Mouse (Mus musculus): ENCODE measurements around the gene Wdr1. TPM values are rescaled to one million over a fixed set of nuclear protein-coding genes. Genes with fewer than 3 reads are reported as not detected.
A peak's percentile ranks its signal among the peaks of the same experiment; 100 is the strongest.

Gene Wdr1
- polyA plus RNA-seq, 1 experiment = 140 TPM

GRCm38 (mm10) chr5:38532084-38532483 is 30.9 kb downstream of the Wdr1 start:
- peak overlapping the region; percentile 45 for H3K27ac ChIP-seq (ENCODE audit: insufficient read depth, low read length)
- TF ChIP-seq POLR2A (IDR thresholded peaks at IDR 0.05; ENCODE audit: extremely low read depth, insufficient read depth, low read length) = no peak
- TF ChIP-seq CTCF (IDR thresholded peaks at IDR 0.05; ENCODE audit: extremely low read depth, insufficient read depth, low read length) = no peak
- H3K4me3 ChIP-seq (ENCODE audit: insufficient read depth, low read length) = no peak overlapping the region
- 0 out of 2 replicates have a peak, but pooled peaks cover 1% of the 10 kb centered on the region for H3K4me1 ChIP-seq (ENCODE audit: control insufficient read depth, insufficient read depth, low read length)

DNA sequence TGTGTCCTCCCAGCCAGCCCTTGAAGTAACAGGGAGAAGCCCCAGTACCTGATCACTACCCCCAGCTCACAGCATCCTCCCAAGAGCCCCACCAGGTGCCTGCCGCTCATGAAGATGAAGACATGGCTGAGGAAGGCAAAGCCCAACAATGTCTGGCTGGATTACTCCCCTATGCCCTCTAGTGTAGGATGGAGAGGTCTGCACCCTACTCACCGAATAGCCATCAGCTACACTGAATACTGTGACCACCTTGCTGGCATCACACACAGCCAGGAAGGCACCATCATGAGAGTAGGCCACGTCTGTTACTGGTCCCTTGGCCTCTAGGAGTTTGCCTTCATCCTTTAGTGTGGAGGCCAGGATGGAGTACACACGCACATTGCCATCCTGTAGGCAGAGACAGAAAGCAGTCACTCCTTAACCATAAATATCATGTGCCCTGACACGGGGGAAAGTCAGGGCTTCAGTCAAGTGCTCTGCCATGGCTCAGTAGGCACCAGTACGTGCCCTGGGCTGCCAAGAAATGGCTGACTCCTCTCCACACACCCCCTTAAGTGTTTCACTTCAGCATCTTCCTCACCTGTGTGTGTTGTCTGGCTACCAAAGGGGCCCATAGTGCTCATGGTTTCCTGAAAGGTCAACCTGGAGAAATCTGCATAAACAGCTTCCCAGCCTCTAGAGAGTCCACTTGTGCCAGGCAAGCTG is 33.1 kb downstream of the Wdr1 start:
- H3K27ac ChIP-seq (ENCODE audit: insufficient read depth, low read length) = no peak overlapping the region
- H3K4me3 ChIP-seq (ENCODE audit: insufficient read depth, low read length) = no peak overlapping the region
- H3K4me1 ChIP-seq (ENCODE audit: control insufficient read depth, insufficient read depth, low read length) = 0 out of 2 replicates have a peak, but pooled peaks cover 1% of the 10 kb centered on the region
- TF ChIP-seq POLR2A (IDR thresholded peaks at IDR 0.05; ENCODE audit: extremely low read depth, insufficient read depth, low read length) (no peak), CTCF (IDR thresholded peaks at IDR 0.05; ENCODE audit: extremely low read depth, insufficient read depth, low read length) (peak; percentile 62)

DNA sequence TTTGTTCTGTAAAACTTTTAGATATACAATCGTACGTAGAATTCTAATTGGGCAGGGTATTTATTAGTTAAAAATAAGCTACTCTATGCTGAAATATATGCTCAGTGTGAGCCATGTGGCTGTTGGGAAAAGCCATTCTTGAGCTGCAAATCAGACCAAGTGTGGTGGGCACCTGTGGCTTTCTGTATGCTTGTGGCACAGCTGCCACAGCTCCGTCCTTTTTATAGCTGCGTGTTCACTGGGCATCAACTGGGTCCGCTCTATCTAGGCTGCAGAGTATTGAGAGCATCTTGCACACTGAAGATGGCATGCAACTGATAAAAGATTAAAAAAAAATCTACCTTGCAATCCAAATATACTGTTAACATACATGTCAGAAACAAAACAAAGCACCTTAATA is 40.0 kb downstream of the Wdr1 start:
- Histone ChIP-seq H3K4me1 (ENCODE audit: control insufficient read depth, insufficient read depth, low read length) (no peaks in the 10 kb centered on the region), H3K27ac (ENCODE audit: insufficient read depth, low read length) (no peak overlapping the region), H3K4me3 (ENCODE audit: insufficient read depth, low read length) (no peak overlapping the region)
- no peak for TF ChIP-seq POLR2A (IDR thresholded peaks at IDR 0.05; ENCODE audit: extremely low read depth, insufficient read depth, low read length)
- no peak for TF ChIP-seq CTCF (IDR thresholded peaks at IDR 0.05; ENCODE audit: extremely low read depth, insufficient read depth, low read length)

GRCm38 (mm10) chr5:38520838-38521237 is 42.2 kb downstream of the Wdr1 start:
- H3K27ac ChIP-seq (ENCODE audit: insufficient read depth, low read length) = no peak overlapping the region
- H3K4me3 ChIP-seq (ENCODE audit: insufficient read depth, low read length) = no peak overlapping the region
- TF ChIP-seq CTCF (IDR thresholded peaks at IDR 0.05; ENCODE audit: extremely low read depth, insufficient read depth, low read length) (no peak), POLR2A (IDR thresholded peaks at IDR 0.05; ENCODE audit: extremely low read depth, insufficient read depth, low read length) (no peak)
- H3K4me1 ChIP-seq (ENCODE audit: control insufficient read depth, insufficient read depth, low read length) = no peaks in the 10 kb centered on the region

DNA sequence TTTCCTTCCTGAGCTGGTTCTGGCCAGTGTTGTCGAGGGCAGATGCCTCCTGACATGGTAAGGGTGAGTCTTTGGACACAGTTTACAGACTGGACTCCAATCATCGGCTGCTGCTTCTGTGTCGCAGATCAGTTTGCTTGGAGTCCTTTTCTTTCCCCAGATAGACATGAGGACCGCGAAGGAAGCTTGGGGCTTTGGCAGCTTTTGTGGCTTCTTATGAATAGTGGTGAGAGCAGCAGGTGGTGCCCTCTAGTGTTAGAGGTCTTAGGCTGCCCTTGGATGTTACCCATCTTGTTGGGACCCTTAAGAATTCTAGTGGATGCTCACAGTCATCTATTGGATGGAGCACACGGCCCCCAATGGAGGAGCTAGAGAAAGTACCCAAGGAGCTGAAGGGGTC is 46.8 kb downstream of the Wdr1 start:
- H3K4me3 ChIP-seq (ENCODE audit: insufficient read depth, low read length) = no peak overlapping the region
- no peaks in the 10 kb centered on the region for H3K4me1 ChIP-seq (ENCODE audit: control insufficient read depth, insufficient read depth, low read length)
- H3K27ac ChIP-seq (ENCODE audit: insufficient read depth, low read length) = no peak overlapping the region
- TF ChIP-seq POLR2A (IDR thresholded peaks at IDR 0.05; ENCODE audit: extremely low read depth, insufficient read depth, low read length) = no peak
- peak; percentile 65 for TF ChIP-seq CTCF (IDR thresholded peaks at IDR 0.05; ENCODE audit: extremely low read depth, insufficient read depth, low read length)

- TF ChIP-seq CTCF (IDR thresholded peaks at IDR 0.05; ENCODE audit: extremely low read depth, insufficient read depth, low read length) (no peak), POLR2A (IDR thresholded peaks at IDR 0.05; ENCODE audit: extremely low read depth, insufficient read depth, low read length) (no peak)
- Histone ChIP-seq H3K4me1 (ENCODE audit: control insufficient read depth, insufficient read depth, low read length) (no peaks in the 10 kb centered on the region), H3K4me3 (ENCODE audit: insufficient read depth, low read length) (no peak overlapping the region), H3K27ac (ENCODE audit: insufficient read depth, low read length) (no peak overlapping the region)
Measured at GRCm38 (mm10) chr5:38512991-38513390, 50.0 kb downstream of the Wdr1 start.

DNA sequence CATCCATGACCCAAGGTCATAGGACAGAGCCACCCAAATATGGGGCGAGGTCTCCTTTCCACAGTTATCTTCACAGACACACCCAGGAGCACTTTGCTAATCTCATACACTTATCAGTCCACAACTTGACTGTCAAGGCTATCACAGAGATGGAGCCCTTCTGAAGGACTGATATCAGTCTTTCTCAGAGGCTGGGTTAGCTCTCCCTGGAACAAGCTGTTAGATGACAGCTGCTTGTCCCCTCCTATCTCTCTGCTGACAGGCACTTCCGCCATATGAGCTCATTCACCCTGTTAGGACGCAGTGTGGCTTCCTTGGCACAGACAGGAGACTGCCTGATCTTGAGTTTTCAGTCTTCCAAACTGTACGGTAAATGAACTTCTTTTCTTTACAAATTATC is 53.5 kb downstream of the Wdr1 start:
- Histone ChIP-seq H3K27ac (ENCODE audit: insufficient read depth, low read length) (no peak overlapping the region), H3K4me1 (ENCODE audit: control insufficient read depth, insufficient read depth, low read length) (no peaks in the 10 kb centered on the region), H3K4me3 (ENCODE audit: insufficient read depth, low read length) (no peak overlapping the region)
- TF ChIP-seq POLR2A (IDR thresholded peaks at IDR 0.05; ENCODE audit: extremely low read depth, insufficient read depth, low read length) = no peak

DNA sequence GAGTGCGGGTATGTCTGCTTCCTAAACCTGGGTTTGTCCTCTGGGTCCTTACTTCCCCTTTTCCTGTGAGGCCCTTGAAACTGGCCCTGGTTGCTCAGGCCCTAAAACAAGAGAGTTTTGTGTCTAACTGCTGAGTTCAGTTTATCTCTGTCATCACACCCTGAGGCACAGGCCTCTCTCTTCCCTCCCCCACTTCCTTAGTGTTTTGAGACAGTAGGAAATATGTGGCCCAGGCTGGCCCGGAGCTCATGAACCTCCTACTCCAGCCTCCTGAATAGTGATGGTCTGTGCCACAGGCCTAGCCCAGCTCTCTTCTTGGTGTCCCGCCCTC is 57.6 kb downstream of the Wdr1 start:
- H3K4me3 ChIP-seq (ENCODE audit: insufficient read depth, low read length) = no peak overlapping the region
- TF ChIP-seq CTCF (IDR thresholded peaks at IDR 0.05; ENCODE audit: extremely low read depth, insufficient read depth, low read length) (no peak), POLR2A (IDR thresholded peaks at IDR 0.05; ENCODE audit: extremely low read depth, insufficient read depth, low read length) (no peak)
- no peaks in the 10 kb centered on the region for H3K4me1 ChIP-seq (ENCODE audit: control insufficient read depth, insufficient read depth, low read length)
- H3K27ac ChIP-seq (ENCODE audit: insufficient read depth, low read length) = no peak overlapping the region

GRCm38 (mm10) chr5:38504747-38505434 is 58.1 kb downstream of the Wdr1 start:
- no peaks in the 10 kb centered on the region for H3K4me1 ChIP-seq (ENCODE audit: control insufficient read depth, insufficient read depth, low read length)
- TF ChIP-seq POLR2A (IDR thresholded peaks at IDR 0.05; ENCODE audit: extremely low read depth, insufficient read depth, low read length) (no peak), CTCF (IDR thresholded peaks at IDR 0.05; ENCODE audit: extremely low read depth, insufficient read depth, low read length) (no peak)
- H3K4me3 ChIP-seq (ENCODE audit: insufficient read depth, low read length) = no peak overlapping the region
- H3K27ac ChIP-seq (ENCODE audit: insufficient read depth, low read length) = no peak overlapping the region

GRCm38 (mm10) chr5:38504116-38504515 is 58.9 kb downstream of the Wdr1 start:
- no peak overlapping the region for H3K27ac ChIP-seq (ENCODE audit: insufficient read depth, low read length)
- TF ChIP-seq CTCF (IDR thresholded peaks at IDR 0.05; ENCODE audit: extremely low read depth, insufficient read depth, low read length) = no peak
- no peaks in the 10 kb centered on the region for H3K4me1 ChIP-seq (ENCODE audit: control insufficient read depth, insufficient read depth, low read length)
- no peak overlapping the region for H3K4me3 ChIP-seq (ENCODE audit: insufficient read depth, low read length)

All from cortical plate, adult 2 months (tissue).